Mouse (Mus musculus): ENCODE measurements at regions not wholly inside any gene's neighbourhood (a gene's known extent, or its start where the extent isn't known, plus 50 kb on each side); places are given as distances from the start of the nearest gene placed in this dataset.

- TF ChIP-seq CTCF (IDR thresholded peaks at IDR 0.05; ENCODE audit: low read depth) (no peak), EP300 (IDR thresholded peaks at IDR 0.05; ENCODE audit: low read depth) (no peak)
Measured at GRCm38 (mm10) chr10:37439863-37440613, 301.3 kb upstream of the Marcks start.
